Mouse (Mus musculus): ENCODE data around the gene Rsph10b.

Rsph10b gene

GRCm38 (mm10) chr5:143931863-143932580 is 813 bp upstream of the Rsph10b start:
- in situ Hi-C loops (cut with MboI; ENCODE audit: low pct_unique_long_range_greater_than_20kb in 1 of 2, low sequenced_read_pairs in 2 of 2, unreplicated experiment in 1 of 2): no loop called here

- in situ Hi-C loops (cut with MboI; ENCODE audit: low pct_unique_long_range_greater_than_20kb in 1 of 2, low sequenced_read_pairs in 2 of 2, unreplicated experiment in 1 of 2): no loop called here
These were observed 579 bp downstream of the Rsph10b start for GRCm38 (mm10) chr5:143933414-143933813.

- in situ Hi-C loops (cut with MboI; ENCODE audit: low pct_unique_long_range_greater_than_20kb in 1 of 2, low sequenced_read_pairs in 2 of 2, unreplicated experiment in 1 of 2): no loop called here
These were observed 1.0 kb downstream of the Rsph10b start for GRCm38 (mm10) chr5:143933875-143934274.

- in situ Hi-C loops (cut with MboI; ENCODE audit: low pct_unique_long_range_greater_than_20kb in 1 of 2, low sequenced_read_pairs in 2 of 2, unreplicated experiment in 1 of 2): no loop called here
These were observed 3.3 kb downstream of the Rsph10b start for GRCm38 (mm10) chr5:143936156-143936555.

GRCm38 (mm10) chr5:143941588-143941987 is 8.8 kb downstream of the Rsph10b start:
- in situ Hi-C loops (cut with MboI; ENCODE audit: low pct_unique_long_range_greater_than_20kb in 1 of 2, low sequenced_read_pairs in 2 of 2, unreplicated experiment in 1 of 2): no loop called here

- in situ Hi-C loops (cut with MboI; ENCODE audit: low pct_unique_long_range_greater_than_20kb in 1 of 2, low sequenced_read_pairs in 2 of 2, unreplicated experiment in 1 of 2): no loop called here
These were observed 10.6 kb downstream of the Rsph10b start for GRCm38 (mm10) chr5:143943231-143944125.

- in situ Hi-C loops (cut with MboI; ENCODE audit: low pct_unique_long_range_greater_than_20kb in 1 of 2, low sequenced_read_pairs in 2 of 2, unreplicated experiment in 1 of 2): no loop called here
These were observed 15.5 kb downstream of the Rsph10b start for GRCm38 (mm10) chr5:143948361-143948760.

GRCm38 (mm10) chr5:143950016-143950415 is 17.2 kb downstream of the Rsph10b start:
- in situ Hi-C loops (cut with MboI; ENCODE audit: low pct_unique_long_range_greater_than_20kb in 1 of 2, low sequenced_read_pairs in 2 of 2, unreplicated experiment in 1 of 2): no loop called here

GRCm38 (mm10) chr5:143957101-143957500 is 24.3 kb downstream of the Rsph10b start:
- in situ Hi-C loops (cut with MboI; ENCODE audit: low pct_unique_long_range_greater_than_20kb in 1 of 2, low sequenced_read_pairs in 2 of 2, unreplicated experiment in 1 of 2): no loop called here

- in situ Hi-C loops (cut with MboI; ENCODE audit: low pct_unique_long_range_greater_than_20kb in 1 of 2, low sequenced_read_pairs in 2 of 2, unreplicated experiment in 1 of 2): no loop called here
These were observed 26.7 kb downstream of the Rsph10b start for GRCm38 (mm10) chr5:143959551-143959950.

GRCm38 (mm10) chr5:143961176-143961575 is 28.3 kb downstream of the Rsph10b start:
- in situ Hi-C loops (cut with MboI; ENCODE audit: low pct_unique_long_range_greater_than_20kb in 1 of 2, low sequenced_read_pairs in 2 of 2, unreplicated experiment in 1 of 2): no loop called here

- in situ Hi-C loops (cut with MboI; ENCODE audit: low pct_unique_long_range_greater_than_20kb in 1 of 2, low sequenced_read_pairs in 2 of 2, unreplicated experiment in 1 of 2): no loop called here
These were observed 32.9 kb downstream of the Rsph10b start for GRCm38 (mm10) chr5:143965586-143966345.

GRCm38 (mm10) chr5:143966671-143967070 is 33.8 kb downstream of the Rsph10b start:
- in situ Hi-C loops (cut with MboI; ENCODE audit: low pct_unique_long_range_greater_than_20kb in 1 of 2, low sequenced_read_pairs in 2 of 2, unreplicated experiment in 1 of 2): no loop called here

- in situ Hi-C loops (cut with MboI; ENCODE audit: low pct_unique_long_range_greater_than_20kb in 1 of 2, low sequenced_read_pairs in 2 of 2, unreplicated experiment in 1 of 2): no loop called here
These were observed 39.8 kb downstream of the Rsph10b start for GRCm38 (mm10) chr5:143972628-143973027.

GRCm38 (mm10) chr5:143974931-143975630 is 42.2 kb downstream of the Rsph10b start:
- in situ Hi-C loops (cut with MboI; ENCODE audit: low pct_unique_long_range_greater_than_20kb in 1 of 2, low sequenced_read_pairs in 2 of 2, unreplicated experiment in 1 of 2): no loop called here

GRCm38 (mm10) chr5:143975631-143975933 is 42.7 kb downstream of the Rsph10b start:
- in situ Hi-C loops (cut with MboI; ENCODE audit: low pct_unique_long_range_greater_than_20kb in 1 of 2, low sequenced_read_pairs in 2 of 2, unreplicated experiment in 1 of 2): no loop called here

GRCm38 (mm10) chr5:143976232-143976631 is 43.4 kb downstream of the Rsph10b start:
- in situ Hi-C loops (cut with MboI; ENCODE audit: low pct_unique_long_range_greater_than_20kb in 1 of 2, low sequenced_read_pairs in 2 of 2, unreplicated experiment in 1 of 2): no loop called here

- in situ Hi-C loops (cut with MboI; ENCODE audit: low pct_unique_long_range_greater_than_20kb in 1 of 2, low sequenced_read_pairs in 2 of 2, unreplicated experiment in 1 of 2): no loop called here
These were observed 44.0 kb downstream of the Rsph10b start for GRCm38 (mm10) chr5:143976726-143977431.
